Mouse (Mus musculus): ENCODE results near the gene Zfp617.
"Not testable (repeated sequence)": the region's sequence is repeated elsewhere in the genome, so short reads cannot be mapped to it uniquely, and the experiment has no call there.

The Zfp617 gene

GRCm38 (mm10) chr8:71952489-71952888, 44.1 kb downstream of the Zfp617 start:
- no peak for DNase-seq (ENCODE audit: low read depth, low spot score)

GRCm38 (mm10) chr8:71952961-71953700, 44.7 kb downstream of the Zfp617 start:
- not testable (repeated sequence) for DNase-seq (ENCODE audit: low read depth, low spot score)

DNA sequence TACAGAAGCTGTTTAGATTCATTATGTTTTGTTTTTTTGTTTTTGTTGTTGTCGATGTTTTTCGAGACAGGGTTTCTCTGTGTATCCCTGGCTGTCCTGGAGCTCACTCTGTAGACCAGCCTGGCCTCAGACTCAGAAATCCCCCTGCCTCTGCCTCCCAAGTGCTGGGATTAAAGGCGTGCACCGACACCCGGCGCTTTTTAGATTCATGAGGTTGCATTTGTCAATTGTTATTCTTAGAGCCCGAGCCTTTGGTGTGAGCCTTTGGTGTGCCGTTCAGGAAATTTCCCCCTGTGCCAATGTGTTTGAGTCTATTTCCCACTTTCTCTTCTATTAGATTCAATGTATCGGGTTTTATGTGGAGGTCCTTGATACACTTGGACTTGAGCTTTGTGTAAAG, 46.2 kb downstream of the Zfp617 start:
- DNase-seq (ENCODE audit: low read depth, low spot score) = no peak

DNA sequence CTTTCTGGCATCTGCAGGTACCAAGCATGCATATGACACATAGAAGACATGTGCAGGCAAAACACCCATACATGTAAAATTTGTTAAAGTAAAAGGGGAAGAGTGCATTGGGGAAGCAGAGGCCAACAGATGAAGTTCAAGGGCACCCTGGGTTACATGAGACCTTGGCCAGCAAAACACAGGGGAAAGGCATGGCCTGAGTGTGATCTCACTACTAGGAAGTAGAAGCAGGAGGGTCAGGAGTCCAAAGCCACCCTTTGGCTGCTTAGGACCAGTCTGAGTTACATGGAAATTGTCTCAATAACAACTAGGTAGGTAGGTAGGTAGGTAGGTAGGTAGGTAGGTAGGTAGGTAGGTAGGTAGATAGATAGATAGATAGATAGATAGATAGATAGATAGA, 52.0 kb downstream of the Zfp617 start:
- DNase-seq (ENCODE audit: low read depth, low spot score) = no peak

- no peak for DNase-seq (ENCODE audit: low read depth, low spot score)
Measured at GRCm38 (mm10) chr8:71961796-71962195, 53.4 kb downstream of the Zfp617 start.

GRCm38 (mm10) chr8:71964051-71964450, 55.6 kb downstream of the Zfp617 start:
- DNase-seq (ENCODE audit: low read depth, low spot score) = no peak

- no peak for DNase-seq (ENCODE audit: low read depth, low spot score)
Measured at GRCm38 (mm10) chr8:71965166-71965565, 56.7 kb downstream of the Zfp617 start.

- no peak for DNase-seq (ENCODE audit: low read depth, low spot score)
Measured at GRCm38 (mm10) chr8:71966411-71966810, 58.0 kb downstream of the Zfp617 start.

DNA sequence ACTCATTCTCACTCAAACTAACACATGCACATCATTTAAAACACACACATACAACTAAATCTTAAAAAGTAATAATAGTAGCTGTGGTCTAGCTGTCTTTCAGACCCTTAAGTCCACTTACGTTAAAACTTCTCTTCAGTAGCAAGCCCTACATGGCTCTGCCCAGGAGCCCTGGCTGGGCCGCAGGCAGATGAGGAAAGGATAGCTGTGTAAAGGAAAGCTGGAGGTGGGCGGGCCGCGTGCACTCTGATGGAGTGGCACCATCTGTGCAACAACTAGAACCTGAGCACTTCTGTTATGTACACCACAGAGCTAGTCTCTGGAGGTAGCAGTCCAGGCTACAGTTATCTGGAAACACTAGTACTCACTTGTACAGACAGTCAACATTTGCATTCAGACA, 58.8 kb downstream of the Zfp617 start:
- no peak for DNase-seq (ENCODE audit: low read depth, low spot score)

- no peak for DNase-seq (ENCODE audit: low read depth, low spot score)
Measured at GRCm38 (mm10) chr8:71968100-71968499, 59.7 kb downstream of the Zfp617 start.

DNA sequence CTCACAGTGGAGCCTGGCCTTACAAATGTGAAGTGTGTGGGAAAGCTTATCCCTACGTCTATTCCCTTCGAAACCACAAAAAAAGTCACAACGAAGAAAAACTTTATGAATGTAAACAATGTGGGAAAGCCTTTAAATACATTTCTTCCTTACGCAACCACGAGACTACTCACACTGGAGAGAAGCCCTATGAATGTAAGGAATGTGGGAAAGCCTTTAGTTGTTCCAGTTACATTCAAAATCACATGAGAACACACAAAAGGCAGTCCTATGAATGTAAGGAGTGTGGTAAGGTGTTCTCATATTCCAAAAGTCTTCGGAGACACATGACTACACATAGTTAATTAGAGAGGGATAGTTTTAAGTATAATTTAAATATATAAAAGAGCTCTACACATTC, 60.2 kb downstream of the Zfp617 start:
- no peak for DNase-seq (ENCODE audit: low read depth, low spot score)

GRCm38 (mm10) chr8:71971945-71972344, 63.5 kb downstream of the Zfp617 start:
- no peak for DNase-seq (ENCODE audit: low read depth, low spot score)

GRCm38 (mm10) chr8:71974211-71974610, 65.8 kb downstream of the Zfp617 start:
- DNase-seq (ENCODE audit: low read depth, low spot score) = no peak

DNA sequence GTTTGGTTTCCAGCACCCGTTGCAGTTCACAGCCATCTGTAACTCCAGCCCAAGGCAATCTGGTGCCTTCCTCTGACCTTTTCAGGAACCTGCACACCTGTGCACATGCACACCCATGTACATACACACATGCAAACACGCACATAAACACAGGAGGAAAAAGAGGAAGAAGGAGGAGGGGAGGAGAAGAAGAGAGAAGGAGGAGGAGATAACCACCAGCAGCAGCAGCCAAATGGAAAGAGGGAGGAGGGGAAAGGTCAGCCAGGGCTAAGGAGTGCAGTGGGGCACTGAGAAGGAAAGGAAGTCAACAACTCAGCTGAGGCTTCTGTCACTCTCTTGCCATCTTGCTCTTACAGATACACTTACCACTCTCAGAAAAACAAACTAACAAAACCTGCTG, 72.6 kb downstream of the Zfp617 start:
- DNase-seq (ENCODE audit: low read depth, low spot score) = no peak

DNA sequence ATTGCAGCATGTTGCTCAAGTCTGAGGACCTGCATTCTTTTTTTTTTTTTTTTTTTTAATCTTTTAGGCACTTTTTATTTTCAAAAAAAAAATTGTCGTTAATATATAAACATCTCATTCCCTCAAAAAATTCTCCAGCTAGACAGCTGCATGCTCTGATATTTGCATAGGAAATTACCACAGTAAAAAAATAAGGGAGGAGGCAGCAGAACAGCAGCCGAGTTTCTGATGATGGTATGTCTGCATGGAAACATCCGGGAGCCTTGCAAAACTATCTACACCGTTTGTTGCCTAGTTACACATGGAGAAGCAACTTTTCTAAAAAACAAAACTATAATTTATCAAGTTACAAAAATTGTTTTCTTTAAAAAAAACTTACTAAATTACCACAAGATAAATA, 73.0 kb downstream of the Zfp617 start:
- DNase-seq (ENCODE audit: low read depth, low spot score) = no peak
